Mouse (Mus musculus) adrenal gland, postnatal 36 days (tissue): ENCODE measurements at regions not wholly inside any gene's neighbourhood (a gene's known extent, or its start where the extent isn't known, plus 50 kb on each side); places are given as distances from the start of the nearest gene placed in this dataset.

Experiments used
- DNase-seq, 2 experiments: peaks; one replicate each; pipeline ENCODE4 v3.0.0; 2021; ENCODE audit warnings: mixed read lengths in 1 of 2

- peak; percentile 84 to 90 for DNase-seq
These were observed 208.0 kb downstream of the Cyp26b1 start for GRCm38 (mm10) chr6:84385696-84386095.

- DNase-seq, result peak; percentile 68 to 70
These were observed 210.0 kb downstream of the Cyp26b1 start for GRCm38 (mm10) chr6:84383718-84384117.

GRCm38 (mm10) chr6:84383141-84383540 lies 210.6 kb downstream of the Cyp26b1 start:
- no peak for DNase-seq

- no peak for DNase-seq
These were observed 212.1 kb downstream of the Cyp26b1 start for GRCm38 (mm10) chr6:84381571-84381970.

- DNase-seq, result no peak
These were observed 217.0 kb downstream of the Cyp26b1 start for GRCm38 (mm10) chr6:84376666-84377065.

- DNase-seq, result peak; percentile 66 to 78
These were observed 218.2 kb downstream of the Cyp26b1 start for GRCm38 (mm10) chr6:84375498-84375897.

GRCm38 (mm10) chr6:84366365-84366764 lies 227.3 kb downstream of the Cyp26b1 start:
- DNase-seq, result no peak

GRCm38 (mm10) chr6:84365914-84366313 lies 227.8 kb downstream of the Cyp26b1 start:
- no peak for DNase-seq

- peak in 1 of 2 experiments; percentile 36 for DNase-seq
These were observed 228.7 kb downstream of the Cyp26b1 start for GRCm38 (mm10) chr6:84364964-84365363.

- DNase-seq, result no peak
These were observed 231.4 kb downstream of the Cyp26b1 start for GRCm38 (mm10) chr6:84362331-84362730.

GRCm38 (mm10) chr6:84357911-84358310 lies 235.8 kb downstream of the Cyp26b1 start:
- DNase-seq, result no peak

- DNase-seq, result peak; percentile 22 to 24
These were observed 240.1 kb downstream of the Cyp26b1 start for GRCm38 (mm10) chr6:84353425-84354220.

- no peak for DNase-seq
These were observed 248.8 kb downstream of the Cyp26b1 start for GRCm38 (mm10) chr6:84344936-84345335.

GRCm38 (mm10) chr6:84333666-84334179 lies 260.0 kb downstream of the Cyp26b1 start:
- DNase-seq, result no peak

GRCm38 (mm10) chr6:84329106-84329505 lies 264.6 kb downstream of the Cyp26b1 start:
- DNase-seq, result no peak

GRCm38 (mm10) chr6:84328030-84328390 lies 265.7 kb downstream of the Cyp26b1 start:
- no peak for DNase-seq

GRCm38 (mm10) chr6:84327306-84328029 lies 266.2 kb downstream of the Cyp26b1 start:
- DNase-seq, result no peak

GRCm38 (mm10) chr6:84325384-84326114 lies 268.2 kb downstream of the Cyp26b1 start:
- DNase-seq, result no peak

- DNase-seq, result no peak
These were observed 269.5 kb downstream of the Cyp26b1 start for GRCm38 (mm10) chr6:84324185-84324584.

GRCm38 (mm10) chr6:84322528-84322927 lies 271.2 kb downstream of the Cyp26b1 start:
- DNase-seq, result no peak

- DNase-seq, result peak; percentile 18 to 55
These were observed 273.1 kb downstream of the Cyp26b1 start for GRCm38 (mm10) chr6:84320586-84320985.

- DNase-seq, result peak; percentile 6 to 17
These were observed 274.9 kb downstream of the Cyp26b1 start for GRCm38 (mm10) chr6:84318774-84319173.

- peak; percentile 51 to 63 for DNase-seq
These were observed 276.7 kb downstream of the Cyp26b1 start for GRCm38 (mm10) chr6:84317026-84317425.
